Mouse (Mus musculus) ovary, postnatal 36 days (tissue): ENCODE measurements around the gene Strn3.

Source experiments
- DNase-seq: peaks from one replicate; pipeline ENCODE4 v3.0.0; 2022; ENCODE audit warnings: low spot score, mixed read lengths

The Strn3 gene

GRCm38 (mm10) chr12:51691845-51692632, at the start of gene Strn3:
Strn3 (minus strand) TSS chr12:51691897.
- peak; percentile 96 for DNase-seq

DNA sequence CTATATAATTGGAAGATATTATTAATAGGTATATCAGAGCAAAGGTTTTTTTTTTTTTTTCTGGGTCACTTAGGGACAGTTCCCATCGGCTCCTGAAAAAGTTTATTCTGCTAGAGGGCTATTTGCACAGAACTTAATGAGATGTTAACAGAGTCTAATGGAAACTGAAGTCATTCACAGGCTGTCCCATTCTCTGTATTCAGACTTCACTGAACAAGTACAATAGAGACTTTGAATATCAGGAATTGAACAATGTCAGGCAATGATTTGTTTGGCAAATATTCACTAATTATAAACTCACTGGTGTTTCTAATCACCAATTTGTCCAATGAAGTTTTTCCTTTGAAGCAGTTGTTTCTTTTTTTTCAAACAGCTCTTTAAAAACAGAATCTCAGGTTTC, 45.1 kb upstream of the Strn3 start:
- DNase-seq, result no peak

DNA sequence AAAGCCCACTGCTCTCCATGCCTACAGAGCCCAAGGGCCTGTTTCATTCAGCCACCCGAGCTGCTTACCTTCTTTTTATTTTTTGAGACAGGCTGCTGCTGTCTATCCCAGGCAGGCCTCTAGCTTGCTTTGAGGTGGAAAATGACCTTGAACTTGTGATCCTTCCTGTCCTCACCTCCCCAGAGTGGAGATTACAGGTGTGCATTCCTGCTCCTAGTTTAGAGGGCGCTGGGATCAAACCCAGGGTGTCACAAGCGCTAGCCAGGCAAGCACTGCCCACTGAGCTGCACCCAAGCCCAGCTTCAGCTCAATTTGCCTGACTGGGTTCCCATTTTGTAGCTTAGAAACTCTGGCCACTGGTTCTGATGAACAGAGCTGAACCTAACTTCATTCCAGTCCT, 44.7 kb upstream of the Strn3 start:
- no peak for DNase-seq

- peak; percentile 35 for DNase-seq
Measured at GRCm38 (mm10) chr12:51735840-51736271, 44.2 kb upstream of the Strn3 start.

DNA sequence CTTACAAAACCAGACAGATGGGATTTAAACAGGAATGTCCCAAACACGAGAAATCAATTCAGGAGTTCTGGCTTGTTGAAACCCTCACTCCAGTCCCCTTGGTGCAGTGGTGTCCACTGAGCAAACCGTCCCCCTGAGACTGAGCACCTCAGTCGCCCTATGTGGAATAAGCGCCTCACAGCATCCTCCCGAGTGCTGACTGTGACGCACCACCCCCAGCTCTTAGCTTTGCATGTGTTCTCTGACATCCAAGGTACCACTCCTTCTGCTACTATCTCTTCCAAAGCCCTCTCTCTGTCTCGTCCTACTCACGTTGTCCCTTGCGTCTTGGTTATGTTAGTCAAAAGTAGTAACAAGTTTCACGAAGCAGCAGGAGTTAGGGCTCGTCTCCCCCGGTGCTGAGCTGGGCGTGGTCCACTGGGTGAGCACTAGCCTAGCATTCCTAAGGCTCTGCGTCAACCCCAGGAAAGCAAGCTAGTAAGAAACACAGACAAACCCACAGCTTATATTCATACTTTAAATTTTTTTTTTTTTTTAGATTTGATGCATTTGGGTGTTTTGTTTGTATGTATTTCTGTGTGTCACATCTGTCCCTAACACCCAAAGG, 43.0 kb upstream of the Strn3 start:
- DNase-seq, result no peak

GRCm38 (mm10) chr12:51729827-51730226, 38.1 kb upstream of the Strn3 start:
- no peak for DNase-seq

DNA sequence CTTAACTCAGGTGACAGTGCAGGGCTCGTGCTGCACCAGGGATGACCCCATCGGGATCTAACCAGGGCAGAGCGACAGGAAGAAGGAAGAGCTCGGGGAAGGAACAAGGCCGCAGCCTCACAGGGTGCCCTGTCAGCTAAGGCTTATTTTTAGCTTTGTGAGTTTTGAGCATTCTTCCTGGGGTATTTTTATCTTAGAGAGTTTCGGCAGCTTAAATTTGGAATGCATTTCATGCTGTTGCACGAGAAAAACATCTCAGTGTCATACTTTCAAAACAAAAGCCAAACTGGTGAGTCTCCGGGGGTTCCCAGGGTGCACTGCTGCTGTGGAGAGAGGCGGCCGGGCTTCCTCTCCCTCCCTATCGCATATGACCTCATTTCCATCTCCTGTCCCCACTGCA, 37.4 kb upstream of the Strn3 start:
- no peak for DNase-seq

DNA sequence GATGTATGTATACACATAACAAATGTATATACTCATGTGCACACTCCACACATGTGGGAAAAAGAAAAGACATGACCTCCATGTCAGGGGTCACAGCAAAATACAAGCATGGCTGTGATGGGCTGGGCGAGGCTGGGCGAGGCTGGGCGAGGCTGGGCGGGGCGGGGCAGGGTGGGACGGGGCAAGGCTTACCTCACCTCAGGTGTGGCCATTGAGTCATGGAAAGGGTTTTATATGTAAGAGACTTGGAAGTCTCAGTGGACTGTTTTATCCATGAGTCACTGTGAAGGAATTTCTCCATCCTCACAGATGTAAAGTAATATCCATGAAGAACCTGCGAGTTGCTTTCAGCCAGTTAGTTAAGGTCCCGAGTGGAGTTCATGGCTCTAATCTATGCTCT, 30.1 kb upstream of the Strn3 start:
- no peak for DNase-seq

DNA sequence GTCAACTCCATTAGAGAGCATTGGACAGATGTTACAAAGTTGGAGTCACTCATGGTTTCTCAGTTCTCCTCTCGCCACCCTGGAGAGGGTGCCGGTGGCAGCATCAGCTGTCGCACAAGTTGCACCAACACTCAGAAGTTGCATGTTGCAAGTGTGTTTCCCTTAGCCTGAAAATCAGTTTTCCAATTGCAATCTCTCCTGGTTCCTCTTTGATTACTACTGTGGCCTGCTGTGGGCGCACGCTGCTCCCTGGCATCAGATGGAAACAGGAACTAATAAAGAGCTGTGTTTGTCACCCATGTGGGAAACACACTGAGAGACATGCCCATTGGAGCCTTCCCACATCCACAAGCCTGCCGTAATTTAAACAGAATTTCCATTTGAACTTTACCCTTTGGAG, 26.9 kb upstream of the Strn3 start:
- DNase-seq, result no peak

DNA sequence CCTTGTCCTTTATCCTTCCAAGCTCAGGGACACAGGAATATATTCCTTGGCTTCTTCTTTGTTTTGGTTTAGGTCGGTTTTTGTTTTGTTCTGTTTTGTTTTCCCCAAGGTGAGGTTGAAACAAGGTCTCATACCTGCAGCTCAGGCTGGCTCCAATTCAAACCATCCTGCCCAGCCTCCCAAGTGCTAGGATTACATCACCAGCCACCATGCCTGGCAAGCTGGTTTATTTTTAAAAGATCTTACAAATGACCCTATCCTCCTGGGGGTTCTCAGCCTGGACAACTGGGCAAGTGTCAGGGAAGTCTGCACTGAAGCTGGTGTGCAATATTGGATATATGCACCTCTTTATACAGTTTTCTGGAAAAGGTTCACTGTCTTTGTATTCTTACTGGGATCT, 21.0 kb upstream of the Strn3 start:
- DNase-seq, result no peak

DNA sequence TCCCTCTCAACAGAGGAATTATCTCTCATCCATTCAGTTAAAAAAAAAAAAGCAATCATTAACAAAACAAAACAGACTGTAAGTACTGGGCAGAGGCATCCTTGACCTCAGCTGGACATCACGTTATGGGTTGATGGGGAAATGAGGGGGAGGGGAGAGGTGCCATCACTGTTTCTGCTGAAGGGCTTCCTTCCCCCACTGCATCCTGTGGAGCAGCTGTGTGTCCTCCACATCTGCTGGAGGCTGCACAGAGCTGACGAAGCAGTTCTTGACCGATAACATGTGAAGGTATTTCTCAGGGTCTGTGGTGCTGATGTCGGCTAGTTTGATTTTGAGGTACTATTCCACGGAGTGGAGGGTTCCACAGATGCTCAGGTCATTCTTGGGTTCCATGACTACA, 18.5 kb upstream of the Strn3 start:
- no peak for DNase-seq

DNA sequence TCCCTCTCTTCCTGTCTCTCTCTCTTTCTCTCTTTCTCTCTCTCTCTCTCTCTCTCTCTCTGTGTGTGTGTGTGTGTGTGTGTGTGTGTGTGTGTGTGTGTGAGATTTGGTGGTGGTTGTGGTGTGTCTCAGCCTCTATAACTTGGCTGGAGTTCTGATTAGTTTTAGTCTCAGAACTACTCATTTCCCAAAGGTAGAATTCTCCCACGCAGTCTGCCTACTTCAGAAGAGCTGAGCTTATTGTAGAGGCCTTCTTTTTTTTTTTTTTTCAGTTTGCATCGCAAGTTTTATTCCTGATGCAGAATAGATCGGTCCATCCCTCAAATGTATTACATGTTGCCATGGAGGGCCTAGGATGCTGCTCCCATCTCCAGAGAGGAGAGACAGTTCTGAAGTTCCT, 18.0 kb upstream of the Strn3 start:
- DNase-seq, result no peak

- peak; percentile 21 for DNase-seq
Measured at GRCm38 (mm10) chr12:51708941-51709686, 17.4 kb upstream of the Strn3 start.

DNA sequence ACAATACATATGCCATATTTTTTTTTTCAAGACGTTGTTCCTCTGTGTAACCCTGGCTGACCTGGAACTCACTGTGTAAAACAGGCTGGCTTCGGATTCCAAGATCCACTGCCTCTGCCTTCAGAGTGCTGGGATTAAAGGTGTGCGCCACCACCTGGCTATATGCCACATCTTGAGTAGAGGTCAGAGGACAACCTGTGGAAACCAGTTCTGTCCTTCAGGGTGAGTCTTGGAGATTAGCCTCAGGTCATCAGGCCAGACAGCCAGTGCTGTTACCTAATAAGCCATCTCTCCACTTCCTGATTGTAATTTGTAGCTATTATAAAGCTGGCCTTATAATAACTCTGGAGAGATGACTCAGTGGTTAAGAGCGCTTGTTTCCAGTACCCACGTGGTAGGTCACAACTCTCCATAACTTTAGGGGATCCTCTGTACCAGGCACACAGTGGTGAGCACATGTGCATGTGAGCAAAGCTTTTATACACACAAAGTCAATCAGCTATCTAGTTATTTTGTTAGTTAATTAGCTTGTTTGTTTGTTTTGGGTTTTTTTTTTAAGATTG, 15.1 kb upstream of the Strn3 start:
- DNase-seq, result no peak

- no peak for DNase-seq
Measured at GRCm38 (mm10) chr12:51705778-51706177, 14.1 kb upstream of the Strn3 start.

- DNase-seq, result no peak
Measured at GRCm38 (mm10) chr12:51704572-51704971, 12.9 kb upstream of the Strn3 start.

GRCm38 (mm10) chr12:51703859-51704258, 12.2 kb upstream of the Strn3 start:
- DNase-seq, result no peak

DNA sequence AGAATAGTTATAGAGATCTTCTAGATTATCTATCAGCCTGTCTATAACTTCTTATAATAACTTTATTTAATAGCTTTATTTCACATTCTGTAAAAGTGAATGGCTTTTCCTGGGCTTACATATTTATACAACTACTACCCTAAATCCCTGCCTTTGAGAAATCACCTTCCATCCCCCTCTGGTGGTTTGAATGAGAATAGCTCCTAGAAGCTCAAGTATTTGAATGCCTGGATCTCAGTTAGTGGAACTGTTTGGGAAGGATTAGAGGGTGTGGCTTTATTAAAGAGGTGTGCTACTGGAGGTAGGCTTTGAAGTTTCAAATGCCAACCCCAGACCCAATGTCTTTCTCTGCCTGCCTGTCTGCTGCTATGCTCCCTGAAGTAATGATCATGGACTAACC, 10.0 kb upstream of the Strn3 start:
- no peak for DNase-seq

DNA sequence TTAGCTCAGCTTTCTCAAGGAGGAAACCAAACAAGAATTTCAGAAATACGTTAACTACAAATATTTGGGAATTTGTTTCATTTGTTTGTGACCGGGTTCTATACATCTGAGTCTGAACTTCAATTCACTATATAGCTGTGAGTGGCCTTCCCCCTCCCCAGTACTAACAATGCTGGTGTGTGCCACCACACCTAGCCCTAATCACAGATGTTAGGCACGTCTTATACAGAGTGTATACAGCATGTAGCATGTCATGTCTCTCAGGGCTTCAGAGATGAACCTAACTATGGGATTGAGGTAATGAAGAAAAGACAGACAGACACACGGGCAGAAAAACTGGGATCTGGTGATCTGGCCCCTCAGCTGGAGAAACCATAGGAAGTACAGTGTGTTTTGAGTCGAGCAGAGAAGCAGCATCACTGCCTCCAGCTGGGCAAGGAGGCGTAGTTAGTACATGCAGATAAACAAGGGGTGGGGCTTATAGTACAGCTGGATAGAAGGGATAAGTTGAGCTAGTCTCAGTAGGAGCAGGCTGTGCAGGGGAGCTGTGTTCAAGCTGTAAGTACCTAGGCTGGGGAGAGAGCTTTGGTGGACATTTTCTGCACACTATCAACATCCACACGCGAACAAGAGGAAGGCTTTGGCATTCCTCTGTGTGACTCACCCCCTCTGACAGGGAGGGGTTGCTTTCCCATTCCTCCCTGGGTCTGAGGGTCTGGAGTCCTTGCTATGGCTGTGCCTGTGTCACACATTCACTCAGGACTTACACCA, 8.1 kb upstream of the Strn3 start:
- no peak for DNase-seq

DNA sequence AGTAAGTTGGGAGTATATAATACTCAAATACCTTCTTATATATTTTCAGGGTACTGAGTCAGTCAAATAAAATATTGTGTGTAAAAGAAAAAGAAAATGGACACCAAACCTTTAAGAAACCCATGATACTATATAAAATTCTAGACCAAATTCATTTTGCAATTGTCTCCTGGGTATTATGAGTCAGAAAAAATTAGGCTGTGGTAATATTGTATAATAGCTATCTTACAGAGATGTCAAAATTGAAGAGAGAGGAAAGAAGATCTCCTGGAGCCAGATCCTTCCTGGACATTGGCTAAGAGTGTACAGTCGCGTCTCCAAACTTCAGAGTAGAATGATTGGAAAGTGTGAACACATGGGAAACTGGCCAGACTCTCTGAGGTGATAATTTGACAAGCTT, 4.5 kb upstream of the Strn3 start:
- DNase-seq, result no peak

- no peak for DNase-seq
Measured at GRCm38 (mm10) chr12:51694966-51695365, 3.3 kb upstream of the Strn3 start.

DNA sequence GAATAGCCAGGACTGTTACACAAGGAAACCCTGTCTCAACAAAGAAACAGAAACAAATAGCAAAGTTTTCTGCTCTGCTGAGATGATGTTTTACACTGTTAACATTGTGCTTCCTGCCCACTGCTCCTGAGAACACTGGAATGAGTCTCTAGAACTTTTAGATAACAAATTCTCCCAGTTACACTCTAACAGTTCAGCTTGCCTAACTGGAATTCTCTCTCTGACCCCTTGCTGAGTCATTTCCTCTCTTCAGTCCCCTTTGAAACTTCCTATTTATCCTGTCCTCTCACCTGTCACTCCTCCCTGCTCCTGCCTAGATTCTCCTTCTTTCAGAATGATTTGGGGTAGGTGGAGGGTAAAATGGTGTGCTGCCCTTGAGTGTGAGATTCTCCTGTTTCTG, 2.4 kb upstream of the Strn3 start:
- no peak for DNase-seq
